Mouse (Mus musculus): ENCODE results near the gene Amdhd2. TPM values are rescaled to one million over a fixed set of nuclear protein-coding genes. Genes with fewer than 3 reads are reported as not detected.

Amdhd2 gene
- total RNA-seq (2021): 10 to 100 TPM; 31.0 to 31.7 TPM
- long read RNA-seq, transcript Amdhd2-201 (11 exons, 1,496 nt): major isoform, 5 of 9 reads
- long read RNA-seq, partial matches to known transcripts: 1 of 9 reads
- long read RNA-seq, other reads (novel, unspliced or antisense): 3 of 9 reads

GRCm38 (mm10) chr17:24163176-24163962 lies at the start of gene Amdhd2:
Gene Amdhd2, minus strand, starts transcription at chr17:24163766.
- DNase-seq (ENCODE audit: low spot score in 2 of 2): peak; percentile 96 to 99

GRCm38 (mm10) chr17:24213186-24213585 lies 49.6 kb upstream of the Amdhd2 start:
- DNase-seq (ENCODE audit: low spot score in 2 of 2): no peak

GRCm38 (mm10) chr17:24212441-24213018 lies 49.0 kb upstream of the Amdhd2 start:
- no peak for DNase-seq (ENCODE audit: low spot score in 2 of 2)

- DNase-seq (ENCODE audit: low spot score in 2 of 2): peak; percentile 85 to 93
These were observed 48.3 kb upstream of the Amdhd2 start for GRCm38 (mm10) chr17:24211631-24212440.

GRCm38 (mm10) chr17:24210591-24210990 lies 47.0 kb upstream of the Amdhd2 start:
- DNase-seq (ENCODE audit: low spot score in 2 of 2): no peak

GRCm38 (mm10) chr17:24209916-24210240 lies 46.3 kb upstream of the Amdhd2 start:
- no peak for DNase-seq (ENCODE audit: low spot score in 2 of 2)

GRCm38 (mm10) chr17:24209043-24209915 lies 45.7 kb upstream of the Amdhd2 start, which contains the start of gene Ntn3:
Gene Ntn3, minus strand, starts transcription at chr17:24209531.
- no peak for DNase-seq (ENCODE audit: low spot score in 2 of 2)

- DNase-seq (ENCODE audit: low spot score in 2 of 2): no peak
These were observed 45.1 kb upstream of the Amdhd2 start for GRCm38 (mm10) chr17:24208641-24209042.

- DNase-seq (ENCODE audit: low spot score in 2 of 2): no peak
These were observed 44.4 kb upstream of the Amdhd2 start for GRCm38 (mm10) chr17:24207768-24208640.

- peak; percentile 81 to 82 for DNase-seq (ENCODE audit: low spot score in 2 of 2)
These were observed 43.1 kb upstream of the Amdhd2 start for GRCm38 (mm10) chr17:24206451-24207351.

GRCm38 (mm10) chr17:24205908-24206361 lies 42.4 kb upstream of the Amdhd2 start:
- no peak for DNase-seq (ENCODE audit: low spot score in 2 of 2)

GRCm38 (mm10) chr17:24205284-24205888 lies 41.8 kb upstream of the Amdhd2 start, which contains the start of gene Tbc1d24:
Gene Tbc1d24, minus strand, starts transcription at chr17:24205562.
- DNase-seq (ENCODE audit: low spot score in 2 of 2): peak; percentile 94 to 96

- no peak for DNase-seq (ENCODE audit: low spot score in 2 of 2)
These were observed 41.3 kb upstream of the Amdhd2 start for GRCm38 (mm10) chr17:24204846-24205245.

- no peak for DNase-seq (ENCODE audit: low spot score in 2 of 2)
These were observed 40.3 kb upstream of the Amdhd2 start for GRCm38 (mm10) chr17:24203611-24204534.

- DNase-seq (ENCODE audit: low spot score in 2 of 2): no peak
These were observed 39.5 kb upstream of the Amdhd2 start for GRCm38 (mm10) chr17:24203068-24203467.

- DNase-seq (ENCODE audit: low spot score in 2 of 2): no peak
These were observed 37.5 kb upstream of the Amdhd2 start for GRCm38 (mm10) chr17:24201092-24201491.

GRCm38 (mm10) chr17:24199741-24200140 lies 36.2 kb upstream of the Amdhd2 start:
- DNase-seq (ENCODE audit: low spot score in 2 of 2): no peak

Measured in layer of hippocampus, adult 18-20 months (tissue).